Mouse (Mus musculus) limb, embryonic 15.5 days (tissue): ENCODE results near the gene Vps33b. TPM values are rescaled to one million over a fixed set of nuclear protein-coding genes. Genes with fewer than 3 reads are reported as not detected.

Experiments used
- ATAC-seq: fragments of 200-750 bp; cut with Nextera tagmentation; 2 replicates; pipeline ENCODE4 v1.8.0; 2017; ENCODE audit warnings: low read depth, moderate TSS enrichment; ENCODE audit not compliant: insufficient number of reproducible peaks, low FRiP score, low TSS enrichment
- H3K27ac ChIP-seq: fragments of 300-500 bp; sonication (generic); 2 replicates; pipeline ENCODE4 v1.5.1; 2015; ENCODE audit warnings: moderate library complexity, mild to moderate bottlenecking, inconsistent platforms
- H3K27me3 ChIP-seq: fragments of 300-500 bp; sonication (generic); 2 replicates; pipeline ENCODE4 v1.6.1; 2015; ENCODE audit warnings: inconsistent platforms
- H3K36me3 ChIP-seq: fragments of 300-500 bp; sonication (generic); 2 replicates; pipeline ENCODE4 v1.6.1; 2015; ENCODE audit warnings: inconsistent platforms
- H3K4me1 ChIP-seq: fragments of 300-500 bp; sonication (generic); 2 replicates; pipeline ENCODE4 v1.6.1; 2015; ENCODE audit warnings: inconsistent platforms
- H3K4me2 ChIP-seq: fragments of 300-500 bp; sonication (generic); 2 replicates; pipeline ENCODE4 v1.6.1; 2015; ENCODE audit warnings: mild to moderate bottlenecking, inconsistent platforms
- H3K4me3 ChIP-seq: fragments of 300-500 bp; sonication (generic); 2 replicates; pipeline ENCODE4 v1.5.1; 2015; ENCODE audit warnings: mild to moderate bottlenecking, inconsistent platforms
- H3K9ac ChIP-seq: fragments of 300-500 bp; sonication (generic); 2 replicates; pipeline ENCODE4 v1.6.1; 2015; ENCODE audit warnings: inconsistent platforms
- H3K9me3 ChIP-seq: fragments of 300-500 bp; sonication (generic); 2 replicates; pipeline ENCODE4 v1.6.1; 2016; ENCODE audit warnings: inconsistent platforms
- WGBS: fragments of 180-500 bp; shearing (Covaris S2); methylation state at CpG from one replicate; pipeline ENCODE4 v1.1.7; 2015; 5-methylcytosine and 5-hydroxymethylcytosine counted together
- polyA plus RNA-seq: library from polyadenylated mRNA; unstranded; fragments of >200 nt; fragmentation: Nextera tagmentation; extraction: Ambion mirVana; gene quantifications from 2 replicates; pipeline ENCODE4 v1.2.1, GENCODE M21; 2015

Gene Vps33b
- polyA plus RNA-seq, result 11.8 and 12.3 TPM in 2 replicates

GRCm38 (mm10) chr7:80268897-80269750 lies at the start of gene Vps33b:
Gene Vps33b (plus strand): TSS chr7:80269649.
- peak within 1 kb of the TSS; percentile 75 for H3K9ac ChIP-seq
- H3K36me3 ChIP-seq, result peaks cover 48% of the 10 kb centered on the region
- H3K9me3 ChIP-seq, result no peaks in the 10 kb centered on the region
- peak within 1 kb of the TSS; percentile 89 for H3K4me2 ChIP-seq
- peak within 1 kb of the TSS; percentile 83 for H3K4me3 ChIP-seq
- H3K27me3 ChIP-seq, result no peaks in the 10 kb centered on the region
- WGBS, result 5% methylated on average over 21 of the region's 21 CpGs
- H3K4me1 ChIP-seq, result peaks cover 16% of the 10 kb centered on the region
- H3K27ac ChIP-seq, result peak within 1 kb of the TSS; percentile 57
- ATAC-seq, result peak; percentile 53; the same call in 1 of the 2 replicates

DNA sequence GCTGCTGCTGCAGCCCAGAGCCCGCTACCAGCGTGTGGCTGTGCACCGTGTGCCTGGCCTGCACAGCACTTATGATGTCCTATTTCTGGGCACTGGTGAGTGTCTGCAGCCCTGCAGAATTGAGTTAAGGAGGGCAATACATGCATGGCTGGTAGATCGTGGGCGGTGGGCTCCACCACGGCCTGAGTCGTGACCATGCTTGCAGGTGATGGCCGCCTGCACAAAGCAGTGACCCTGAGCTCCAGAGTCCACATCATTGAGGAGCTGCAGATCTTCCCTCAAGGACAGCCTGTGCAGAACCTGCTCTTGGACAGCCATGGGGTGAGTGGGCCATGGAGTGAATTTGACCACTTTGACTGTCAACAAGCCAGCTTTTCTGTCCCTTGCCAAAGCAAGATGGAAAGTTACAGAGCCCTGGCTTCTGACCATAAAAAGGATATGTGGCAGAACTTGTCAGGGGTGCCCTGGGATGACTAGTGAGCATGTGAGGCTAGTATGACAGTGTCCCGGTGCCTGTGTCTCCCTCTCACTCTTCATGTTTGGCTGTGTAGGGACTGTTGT lies 49.1 kb upstream of the Vps33b start:
- Histone ChIP-seq H3K4me3 (no peak overlapping the region), H3K9me3 (no peaks in the 10 kb centered on the region), H3K9ac (no peak overlapping the region), H3K27me3 (no peaks in the 10 kb centered on the region), H3K4me2 (no peak overlapping the region), H3K27ac (no peak overlapping the region), H3K36me3 (peaks cover 88% of the 10 kb centered on the region), H3K4me1 (peaks cover under 1% of the 10 kb centered on the region)
- no peak for ATAC-seq
- whole genome bisulfite sequencing, result 94% methylated on average over 9 of the region's 9 CpGs

DNA sequence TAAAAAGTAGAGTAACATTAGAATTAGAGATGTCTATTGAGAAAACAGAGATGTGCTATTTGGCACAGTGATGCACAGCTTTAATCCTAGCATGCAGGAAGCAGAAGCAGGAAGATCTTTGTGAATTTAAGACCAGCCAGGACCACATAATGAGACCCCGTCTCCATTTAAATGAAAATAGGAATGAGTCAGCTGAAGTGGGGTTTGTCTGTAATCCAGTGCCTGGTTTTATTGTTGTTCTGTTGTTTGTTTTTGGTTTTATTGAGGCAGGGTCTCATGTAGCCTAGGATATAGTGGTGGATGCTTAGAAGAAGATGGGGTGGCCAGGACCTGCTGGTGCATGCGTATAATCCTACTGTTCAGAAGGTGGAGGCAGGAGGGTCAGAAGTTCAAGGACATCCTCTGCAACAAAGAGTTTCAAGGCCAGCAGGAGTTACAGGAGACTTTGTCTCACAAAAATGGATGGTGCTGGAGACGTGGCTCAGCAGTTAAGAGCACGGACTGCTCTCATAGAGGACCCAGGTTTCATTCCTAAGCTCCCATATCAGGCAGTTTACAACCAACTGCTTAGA lies 48.2 kb upstream of the Vps33b start:
- no peak overlapping the region for H3K4me2 ChIP-seq
- H3K9ac ChIP-seq, result no peak overlapping the region
- no peak overlapping the region for H3K27ac ChIP-seq
- no peak overlapping the region for H3K4me3 ChIP-seq
- no peak for ATAC-seq
- H3K9me3 ChIP-seq, result no peaks in the 10 kb centered on the region
- no peaks in the 10 kb centered on the region for H3K4me1 ChIP-seq
- 89% methylated on average over 4 of the region's 4 CpGs for WGBS
- peaks cover 85% of the 10 kb centered on the region for H3K36me3 ChIP-seq
- H3K27me3 ChIP-seq, result no peaks in the 10 kb centered on the region

GRCm38 (mm10) chr7:80227065-80227464 lies 42.4 kb upstream of the Vps33b start:
- Histone ChIP-seq H3K4me1 (peaks cover 7% of the 10 kb centered on the region), H3K4me3 (no peak overlapping the region), H3K27ac (0 out of 2 replicates have a peak overlapping the region, but pooled peaks have one; percentile 8), H3K4me2 (no peak overlapping the region), H3K36me3 (peaks cover 51% of the 10 kb centered on the region), H3K9ac (no peak overlapping the region), H3K27me3 (no peaks in the 10 kb centered on the region), H3K9me3 (no peaks in the 10 kb centered on the region)
- no peak for ATAC-seq
- WGBS, result 95% methylated on average over 4 of the region's 4 CpGs

- no peak overlapping the region for H3K4me3 ChIP-seq
- no peak overlapping the region for H3K9ac ChIP-seq
- 36% methylated on average over 6 of the region's 6 CpGs for WGBS
- H3K27me3 ChIP-seq, result no peaks in the 10 kb centered on the region
- no peak for ATAC-seq
- no peak overlapping the region for H3K27ac ChIP-seq
- H3K4me1 ChIP-seq, result peaks cover 16% of the 10 kb centered on the region
- peaks cover 27% of the 10 kb centered on the region for H3K36me3 ChIP-seq
- H3K4me2 ChIP-seq, result no peak overlapping the region
- H3K9me3 ChIP-seq, result no peaks in the 10 kb centered on the region
These were observed 39.3 kb upstream of the Vps33b start for GRCm38 (mm10) chr7:80230196-80230595.

DNA sequence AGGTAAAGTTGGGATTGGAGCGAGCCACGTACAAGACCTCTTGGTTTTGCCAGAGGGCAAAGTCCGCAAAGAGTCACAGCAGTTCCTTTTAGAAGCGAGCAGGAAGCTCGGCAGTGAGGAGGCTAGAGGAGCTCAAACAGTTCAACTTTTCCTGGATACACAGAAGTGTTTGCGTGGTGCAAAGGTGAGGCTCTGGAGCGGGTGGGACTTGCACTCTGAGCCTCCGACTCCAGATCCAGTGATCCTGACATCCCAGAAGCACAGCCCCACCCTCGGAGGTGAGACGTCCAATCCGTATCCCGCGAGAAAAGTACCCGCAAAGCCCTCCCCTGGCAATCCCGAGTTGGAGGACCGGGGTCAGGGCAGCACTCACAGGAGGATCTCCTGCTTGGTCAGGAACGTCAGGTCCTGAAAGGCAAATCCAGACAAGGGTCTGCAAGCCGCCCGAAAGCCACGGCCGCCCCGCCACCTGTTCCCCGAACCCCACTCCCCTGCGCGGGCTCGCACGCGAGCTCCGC lies 37.4 kb upstream of the Vps33b start:
- Histone ChIP-seq H3K27ac (peak overlapping the region; percentile 69), H3K9me3 (no peaks in the 10 kb centered on the region), H3K4me1 (peaks cover 16% of the 10 kb centered on the region), H3K4me3 (peak overlapping the region; percentile 64), H3K36me3 (peaks cover 15% of the 10 kb centered on the region), H3K4me2 (peak overlapping the region; percentile 80), H3K9ac (peak overlapping the region; percentile 44), H3K27me3 (no peaks in the 10 kb centered on the region)
- no peak for ATAC-seq
- WGBS, result under 1% methylated on average over 29 of the region's 29 CpGs

GRCm38 (mm10) chr7:80232489-80233029 lies 36.9 kb upstream of the Vps33b start, which contains the start of the genes Cib1 and Gdpgp1:
Gene Cib1 (minus strand): TSS chr7:80232813.
Gene Gdpgp1 (plus strand): TSS chr7:80232865.
- WGBS, result under 1% methylated on average over 55 of the region's 56 CpGs
- no peaks in the 10 kb centered on the region for H3K9me3 ChIP-seq
- peaks cover 10% of the 10 kb centered on the region for H3K36me3 ChIP-seq
- no peaks in the 10 kb centered on the region for H3K27me3 ChIP-seq
- H3K4me1 ChIP-seq, result peaks cover 16% of the 10 kb centered on the region
- peak; percentile 98 for ATAC-seq
- H3K9ac ChIP-seq, result peak within 1 kb of the TSS; percentile 60
- H3K4me3 ChIP-seq, result peak within 1 kb of the TSS; percentile 64
- H3K27ac ChIP-seq, result peak within 1 kb of the TSS; percentile 69
- H3K4me2 ChIP-seq, result peak within 1 kb of the TSS; percentile 80

DNA sequence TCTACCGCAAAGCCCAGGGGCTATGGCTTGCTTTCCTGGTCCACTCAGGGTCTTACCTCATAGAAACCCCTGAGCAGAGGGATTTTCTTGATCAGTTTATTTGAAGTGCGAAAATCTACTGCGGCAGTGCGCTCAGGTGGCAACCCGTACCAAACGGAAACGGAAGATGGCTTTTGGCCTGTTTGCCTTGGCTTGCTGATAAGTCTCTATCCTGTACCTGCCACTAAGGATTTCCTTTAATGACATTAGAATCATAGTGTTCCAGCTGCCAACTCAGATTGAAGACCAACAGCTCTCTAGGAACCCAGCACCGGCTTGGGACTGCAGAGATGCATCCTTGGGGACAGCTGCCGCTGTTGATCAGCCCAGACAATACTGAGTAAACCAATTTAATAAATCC lies 35.6 kb upstream of the Vps33b start:
- Histone ChIP-seq H3K9ac (no peak overlapping the region), H3K4me2 (peak overlapping the region; percentile 80; the same call in 1 of the 2 replicates), H3K9me3 (no peaks in the 10 kb centered on the region), H3K4me1 (peaks cover 16% of the 10 kb centered on the region), H3K4me3 (no peak overlapping the region; the same call in 1 of the 2 replicates), H3K27me3 (no peaks in the 10 kb centered on the region), H3K27ac (no peak overlapping the region), H3K36me3 (peaks cover 12% of the 10 kb centered on the region)
- 74% methylated on average over 9 of the region's 9 CpGs for WGBS
- no peak for ATAC-seq

- Histone ChIP-seq H3K4me1 (peaks cover 6% of the 10 kb centered on the region), H3K9ac (no peak overlapping the region), H3K9me3 (no peaks in the 10 kb centered on the region), H3K27me3 (no peaks in the 10 kb centered on the region), H3K4me3 (no peak overlapping the region), H3K4me2 (no peak overlapping the region), H3K36me3 (peaks cover 36% of the 10 kb centered on the region), H3K27ac (no peak overlapping the region)
- WGBS, result 92% methylated on average over 10 of the region's 10 CpGs
- no peak for ATAC-seq
These were observed 30.9 kb upstream of the Vps33b start for GRCm38 (mm10) chr7:80238542-80238941.

DNA sequence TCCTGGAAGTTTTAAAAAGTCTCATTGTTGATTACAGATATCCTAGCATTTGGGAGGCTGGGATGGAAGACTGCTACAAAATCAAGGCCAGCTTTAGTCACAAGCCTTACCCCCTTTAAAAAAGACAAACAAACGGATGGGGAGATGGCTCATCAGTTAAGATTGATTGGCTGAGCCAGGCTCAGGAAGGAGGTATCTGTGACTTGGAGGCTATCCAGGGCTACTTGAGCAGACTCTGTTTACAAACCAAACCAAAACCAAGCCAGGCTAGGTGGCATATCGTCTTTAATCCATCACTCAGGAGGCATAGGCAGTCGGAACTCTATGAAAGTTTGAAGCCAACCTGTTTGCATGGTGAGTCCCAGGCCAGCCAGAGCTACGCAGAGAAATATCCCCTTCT lies 27.8 kb upstream of the Vps33b start:
- Histone ChIP-seq H3K9ac (no peak overlapping the region), H3K27ac (no peak overlapping the region), H3K4me2 (no peak overlapping the region), H3K27me3 (no peaks in the 10 kb centered on the region), H3K4me3 (no peak overlapping the region), H3K36me3 (peaks cover 36% of the 10 kb centered on the region), H3K4me1 (0 out of 2 replicates have a peak, but pooled peaks cover 2% of the 10 kb centered on the region), H3K9me3 (no peaks in the 10 kb centered on the region)
- no peak for ATAC-seq
- WGBS, result 82% methylated on average over 4 of the region's 4 CpGs

DNA sequence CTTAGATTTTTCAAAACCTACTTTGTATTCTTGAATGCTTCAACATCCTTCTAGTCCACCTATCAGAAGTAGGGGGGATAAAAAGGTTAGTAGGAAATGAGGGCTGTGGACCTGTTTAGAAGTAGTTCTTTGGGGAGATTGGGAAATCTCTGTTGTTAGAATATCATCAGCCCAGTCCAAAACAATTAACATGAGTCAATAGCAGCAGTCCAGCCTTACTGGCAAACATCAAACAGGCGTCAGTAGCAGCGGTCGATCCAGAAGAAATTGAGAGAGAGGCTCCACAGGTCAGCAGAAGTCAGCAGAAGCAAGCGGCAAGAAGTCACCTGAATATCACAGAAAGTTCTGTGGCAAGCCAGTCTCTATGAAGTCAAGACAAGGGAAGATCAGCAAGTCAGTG lies 24.6 kb upstream of the Vps33b start:
- Histone ChIP-seq H3K9ac (no peak overlapping the region), H3K4me1 (0 out of 2 replicates have a peak, but pooled peaks cover 2% of the 10 kb centered on the region), H3K4me3 (no peak overlapping the region), H3K27me3 (no peaks in the 10 kb centered on the region), H3K9me3 (no peaks in the 10 kb centered on the region), H3K36me3 (peaks cover 15% of the 10 kb centered on the region), H3K27ac (no peak overlapping the region), H3K4me2 (no peak overlapping the region)
- WGBS, result 92% methylated on average over 4 of the region's 4 CpGs
- ATAC-seq, result no peak
